Mouse (Mus musculus) MEL-GATA-1-ER (cell line): ENCODE results near the gene Prdm8.

Source experiments
- DNase-seq: peaks from one replicate; pipeline ENCODE4 v3.0.0-alpha.2; 2012; ENCODE audit warnings: low read depth; ENCODE audit errors: extremely low read depth

The Prdm8 gene

DNA sequence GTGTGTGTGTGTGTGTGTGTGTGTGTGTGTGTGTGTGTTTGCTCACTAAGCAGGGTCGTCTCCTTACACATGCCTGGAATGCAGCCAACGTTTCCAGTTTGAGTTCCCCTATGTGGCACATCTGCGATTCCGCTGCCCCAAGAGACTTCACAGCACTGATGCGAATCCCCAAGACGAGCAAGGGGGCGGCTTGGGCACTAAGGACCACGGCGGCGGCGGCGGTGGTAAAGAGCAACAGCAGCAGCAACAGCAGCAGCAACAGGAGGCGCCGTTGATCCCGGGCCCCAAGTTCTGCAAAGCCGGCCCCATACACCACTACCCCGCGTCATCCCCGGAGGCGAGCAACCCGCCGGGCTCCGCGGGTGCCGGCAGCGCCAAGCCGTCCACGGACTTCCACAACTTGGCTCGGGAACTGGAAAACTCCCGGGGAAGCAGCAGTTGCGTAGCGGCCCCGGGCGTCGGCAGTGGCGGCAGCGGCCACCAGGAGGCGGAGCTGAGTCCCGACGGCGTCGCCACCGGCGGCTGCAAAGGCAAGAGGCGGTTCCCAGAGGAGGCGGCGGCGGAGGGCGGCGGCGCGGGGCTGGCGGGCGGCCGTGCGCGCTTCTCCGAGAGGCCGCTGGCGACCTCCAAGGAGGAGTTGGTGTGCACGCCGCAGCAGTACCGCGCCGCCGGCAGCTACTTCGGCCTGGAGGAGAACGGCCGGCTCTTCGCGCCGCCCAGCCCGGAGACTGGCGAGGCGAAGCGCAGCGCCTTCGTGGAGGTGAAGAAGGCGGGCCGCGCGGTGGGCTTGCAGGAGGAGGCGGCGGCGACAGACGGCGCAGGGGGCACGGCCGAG, 18.2 kb downstream of the Prdm8 start:
- no peak for DNase-seq

DNA sequence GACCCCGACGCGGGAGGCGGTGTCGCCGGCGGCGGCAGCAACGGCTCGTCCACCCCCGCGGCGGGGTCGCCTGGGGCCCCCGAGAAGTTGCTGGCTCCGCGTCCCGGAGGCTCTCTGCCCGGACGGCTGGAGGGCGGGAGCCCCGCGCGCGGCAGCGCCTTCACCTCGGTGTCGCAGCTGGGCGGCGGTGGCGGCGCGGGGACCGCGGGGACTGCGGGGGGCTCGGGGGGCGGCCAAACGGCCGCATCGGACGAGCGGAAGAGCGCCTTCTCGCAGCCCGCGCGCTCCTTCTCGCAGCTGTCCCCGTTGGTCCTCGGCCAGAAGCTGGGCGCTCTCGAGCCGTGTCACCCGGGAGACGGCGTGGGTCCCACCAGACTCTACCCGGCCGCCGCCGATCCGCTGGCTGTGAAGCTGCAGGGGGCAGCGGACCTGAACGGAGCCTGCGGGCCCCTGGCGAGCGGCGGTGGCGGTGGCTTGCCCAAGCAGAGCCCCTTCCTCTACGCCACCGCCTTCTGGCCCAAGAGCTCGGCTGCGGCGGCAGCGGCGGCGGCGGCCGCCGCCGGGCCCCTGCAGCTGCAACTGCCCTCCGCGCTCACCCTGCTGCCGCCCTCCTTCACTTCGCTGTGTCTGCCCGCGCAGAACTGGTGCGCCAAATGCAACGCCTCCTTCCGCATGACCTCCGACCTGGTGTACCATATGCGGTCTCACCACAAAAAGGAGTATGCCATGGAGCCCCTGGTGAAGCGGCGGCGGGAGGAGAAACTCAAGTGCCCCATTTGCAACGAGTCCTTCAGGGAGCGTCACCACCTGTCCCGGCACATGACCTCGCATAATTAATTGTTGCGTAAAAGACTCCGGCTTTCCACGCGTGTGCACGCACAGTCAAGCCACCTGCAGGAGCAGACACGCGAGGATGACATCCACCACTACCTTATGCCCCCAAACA, 19.1 kb downstream of the Prdm8 start:
- DNase-seq: no peak

DNA sequence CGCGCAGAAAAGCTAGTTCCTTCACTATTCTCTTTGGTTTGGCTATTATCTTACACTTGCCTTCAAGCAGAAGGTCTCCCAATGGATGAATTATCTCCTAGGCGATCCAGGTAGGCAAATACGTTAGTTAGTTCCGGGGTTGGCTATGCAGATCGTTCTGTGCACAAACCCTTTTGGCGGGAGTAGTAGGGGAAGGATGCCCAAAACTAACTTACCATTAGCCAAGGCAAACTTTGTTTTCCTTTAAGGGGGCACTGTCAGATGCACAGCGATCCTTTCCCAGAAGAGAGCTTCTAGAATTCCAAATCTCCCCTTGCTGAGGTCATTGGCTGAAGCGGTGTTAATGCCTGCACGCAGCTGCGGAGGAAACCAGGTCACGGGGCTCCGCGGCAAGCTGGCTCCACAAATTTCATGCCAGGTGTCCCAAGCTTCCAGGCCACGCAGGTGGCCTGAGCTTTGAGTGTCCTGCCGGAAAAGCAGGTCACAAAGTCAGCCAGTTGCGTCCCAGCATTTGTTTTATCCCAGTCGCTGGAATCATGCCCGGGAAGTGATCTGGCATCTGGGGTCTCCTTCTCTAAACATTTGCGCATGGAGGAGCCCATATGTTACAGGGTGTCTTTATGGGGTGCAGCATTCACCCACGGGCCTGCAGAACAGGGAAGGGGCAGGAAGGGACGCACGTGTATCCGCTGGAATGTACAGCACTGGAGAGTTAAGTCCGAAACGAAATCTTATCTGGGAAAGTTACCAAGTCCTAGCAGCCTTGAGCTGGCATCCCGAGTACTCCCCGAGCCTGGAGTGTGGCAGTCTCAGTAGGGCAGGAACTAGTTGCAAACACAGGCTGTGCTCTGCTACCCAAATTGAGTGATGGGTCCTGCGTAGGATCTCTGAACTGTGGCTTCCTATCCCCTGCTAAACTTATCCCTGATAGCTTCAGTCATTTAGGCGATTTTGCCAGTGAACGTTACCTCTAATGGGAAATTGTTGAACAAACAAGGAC, 22.5 kb downstream of the Prdm8 start:
- no peak for DNase-seq

DNA sequence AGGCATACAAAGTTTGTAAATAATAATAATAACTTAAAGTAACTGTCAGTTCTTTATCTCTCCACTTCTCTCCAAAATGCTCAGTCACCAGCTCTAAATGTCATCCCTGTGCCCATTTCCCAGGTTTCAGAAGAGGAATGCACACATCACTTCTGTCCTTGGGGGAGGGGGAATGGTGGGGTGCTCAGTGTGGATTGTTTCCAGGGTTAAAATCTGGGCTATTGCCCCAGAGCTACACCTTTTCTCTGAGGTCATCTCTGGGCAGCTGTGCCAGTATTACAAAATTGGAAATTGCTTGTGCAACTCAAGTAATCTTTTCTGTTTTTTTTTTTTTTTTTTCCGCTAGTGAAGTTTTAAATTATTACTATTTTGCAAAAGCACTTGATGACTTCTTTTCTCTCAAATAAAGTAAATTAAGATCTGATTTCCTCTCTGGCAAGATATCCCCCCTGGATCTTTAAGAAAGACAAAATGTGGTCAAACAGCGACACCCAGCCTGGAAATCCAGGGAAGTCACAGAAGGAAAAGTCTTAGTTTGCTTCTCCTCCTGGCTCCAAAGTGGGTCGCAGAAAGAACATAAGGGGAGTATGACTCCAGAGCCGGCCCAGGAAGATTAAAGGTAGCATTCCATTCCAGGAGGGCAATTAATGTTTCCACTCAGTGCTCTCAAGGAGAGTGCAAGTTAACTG, 25.4 kb downstream of the Prdm8 start:
- DNase-seq: no peak

DNA sequence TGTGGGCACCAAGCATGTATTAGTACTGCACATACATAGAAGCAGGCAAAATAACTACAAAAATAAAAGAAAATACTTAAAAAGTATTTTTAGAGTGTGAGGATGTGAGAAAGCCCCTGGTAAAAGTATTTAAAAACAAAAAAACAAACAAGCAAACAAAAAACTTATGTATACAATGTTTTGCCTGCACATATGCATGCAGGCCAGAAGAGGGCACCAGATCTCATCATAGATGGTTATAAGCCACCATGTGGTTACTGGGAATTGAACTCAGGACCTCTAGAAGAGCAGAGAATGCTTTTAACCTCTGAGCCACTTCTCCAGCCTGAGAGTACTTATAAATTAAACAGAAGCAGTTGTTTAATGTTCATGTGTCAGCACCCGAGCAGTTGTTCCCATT, 28.0 kb downstream of the Prdm8 start:
- DNase-seq: no peak

DNA sequence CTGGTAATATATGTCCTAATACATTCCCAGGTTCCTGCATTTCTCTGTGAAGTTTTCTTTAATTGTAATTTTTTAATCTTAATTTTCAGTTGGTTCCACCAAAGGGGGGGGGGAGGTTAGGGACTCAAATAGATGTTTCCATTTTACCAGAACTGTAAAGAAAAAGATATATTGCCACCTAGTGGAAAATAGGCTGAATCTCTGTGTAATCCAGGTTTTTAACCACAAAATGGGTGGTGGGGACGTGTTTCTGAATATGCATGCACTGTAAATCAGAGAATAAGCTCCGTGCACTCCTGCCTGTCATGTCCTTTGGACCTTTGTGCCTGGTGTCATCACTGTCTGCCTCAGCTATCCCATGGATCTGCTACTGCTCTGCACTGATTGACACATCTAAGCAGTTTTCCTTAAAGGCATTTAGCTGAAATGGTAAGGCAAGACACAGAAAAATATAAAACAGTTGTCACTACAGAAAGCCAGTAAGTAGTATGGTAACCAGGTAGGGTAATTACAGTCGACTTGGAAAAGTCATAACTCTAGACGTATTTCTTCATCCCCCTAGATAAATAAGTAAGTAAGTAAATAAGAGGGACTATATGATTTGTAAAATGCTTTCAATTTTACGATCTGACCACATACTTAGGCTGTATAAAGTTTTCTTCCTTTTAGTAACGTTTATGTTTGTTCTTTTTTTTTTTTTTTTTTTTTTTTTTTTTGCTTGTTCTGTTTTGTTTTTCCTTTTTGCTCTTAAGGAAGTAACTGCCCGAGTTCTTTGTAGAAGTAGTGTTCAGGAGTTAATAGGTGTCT, 31.6 kb downstream of the Prdm8 start:
- peak; percentile 26 for DNase-seq

DNA sequence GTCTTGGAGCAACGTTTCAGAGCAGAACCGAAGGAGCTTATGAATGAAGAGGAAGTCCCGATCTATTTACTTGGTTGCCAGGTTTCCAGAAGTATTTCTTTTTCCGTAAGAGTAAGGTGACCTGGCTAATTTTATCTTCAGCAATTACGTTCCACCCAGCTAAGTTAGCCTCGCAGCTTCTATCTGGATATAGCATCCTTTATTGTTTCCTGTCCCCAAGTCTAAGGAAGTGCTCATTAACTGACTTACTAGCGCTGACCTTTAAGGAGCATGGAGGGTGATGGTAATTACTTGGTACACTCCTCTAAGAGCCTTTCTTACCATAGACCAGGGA, 32.2 kb downstream of the Prdm8 start:
- peak; percentile 43 for DNase-seq

DNA sequence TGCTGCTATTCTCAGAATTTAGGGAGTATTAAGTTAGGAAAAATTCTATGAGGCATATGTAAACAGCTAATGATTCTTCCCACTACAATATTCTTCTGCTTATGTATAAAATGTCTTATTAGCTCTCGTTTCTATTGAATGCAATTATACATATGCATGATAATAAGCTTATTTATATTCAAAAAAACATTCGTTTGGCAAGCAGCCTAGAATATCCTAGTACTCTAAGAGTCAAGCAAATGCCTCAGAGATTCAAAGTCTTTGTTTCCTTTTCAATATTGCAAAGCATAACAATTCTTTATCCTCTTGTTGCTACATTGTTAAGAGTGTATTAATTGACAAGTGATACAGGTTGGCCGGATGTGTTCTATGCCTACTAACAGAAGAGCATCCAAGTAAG, 34.6 kb downstream of the Prdm8 start:
- DNase-seq: no peak

DNA sequence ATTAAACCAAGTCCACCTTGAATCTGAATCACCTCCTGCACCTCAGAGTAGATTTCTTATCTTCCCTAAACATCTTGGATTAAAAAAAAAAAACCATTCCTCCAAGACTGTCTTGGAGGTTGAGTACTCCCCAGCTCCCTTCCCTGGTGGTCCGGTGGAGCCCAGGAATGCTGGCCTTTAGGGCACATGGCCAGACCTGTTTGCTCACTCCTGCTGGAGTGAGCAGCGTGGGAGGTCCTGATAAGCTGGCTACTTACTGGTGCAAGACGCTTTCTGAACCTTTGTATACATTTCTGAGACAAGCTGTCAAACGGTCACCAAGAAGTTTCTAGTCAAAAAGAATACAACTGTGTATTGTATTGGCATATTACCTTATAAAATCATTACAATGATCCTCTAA, 36.0 kb downstream of the Prdm8 start:
- no peak for DNase-seq

DNA sequence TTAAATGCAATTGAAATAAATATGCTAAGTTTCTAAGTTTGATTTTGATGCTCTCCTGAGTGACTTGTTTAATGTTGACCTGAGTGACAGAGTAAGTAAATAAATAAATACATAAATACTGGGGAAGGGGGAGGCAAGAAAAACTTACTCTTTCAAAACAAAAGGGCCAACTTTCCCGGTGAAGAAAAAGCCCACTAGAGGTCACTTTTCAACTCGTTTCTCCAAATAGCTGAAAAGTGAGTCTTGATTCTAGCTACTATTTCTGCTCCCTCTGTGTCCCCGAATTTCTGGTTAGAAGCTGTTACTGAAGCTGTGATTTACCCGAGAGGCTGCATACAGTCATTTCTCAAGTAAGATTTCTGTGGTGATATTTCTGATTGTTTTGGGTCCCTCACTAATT, 45.5 kb downstream of the Prdm8 start:
- DNase-seq: no peak

DNA sequence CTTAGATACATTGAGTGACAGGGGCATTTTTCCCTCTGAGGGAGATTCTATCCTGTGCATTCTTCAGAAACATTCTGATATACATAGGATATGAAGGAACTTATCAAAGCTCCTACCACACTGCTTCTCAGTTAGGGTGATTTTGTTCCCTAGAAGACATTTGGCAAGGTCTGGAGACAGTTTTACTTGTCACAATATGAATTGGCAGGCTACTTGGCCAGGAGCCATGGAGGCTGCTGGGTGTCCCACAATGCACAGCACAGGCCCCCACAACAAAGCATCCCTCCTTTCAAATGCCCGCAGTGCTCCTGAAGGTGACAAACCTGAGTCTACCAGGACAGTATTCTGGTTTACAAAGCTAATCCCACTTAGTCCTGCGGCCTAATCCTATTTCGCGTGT, 55.0 kb downstream of the Prdm8 start:
- DNase-seq: no peak

DNA sequence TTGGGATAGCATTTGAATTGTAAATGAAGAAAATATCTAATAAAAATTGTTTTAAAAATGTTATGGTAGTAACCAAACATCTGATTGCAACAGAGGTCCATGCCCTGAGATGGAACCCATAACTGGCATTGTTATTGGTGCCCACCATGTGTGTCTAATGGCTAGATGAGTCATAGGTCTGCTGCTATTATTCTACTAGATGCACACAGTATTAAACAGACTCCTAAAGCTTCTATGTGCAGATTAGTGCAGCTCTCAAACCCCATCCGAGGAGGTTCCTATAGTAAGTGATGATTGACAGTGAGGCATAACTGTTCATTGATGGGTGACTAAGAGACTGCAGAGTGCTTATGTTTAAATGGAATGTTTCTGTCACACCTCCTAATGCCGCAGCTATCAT, 59.7 kb downstream of the Prdm8 start:
- DNase-seq: no peak

DNA sequence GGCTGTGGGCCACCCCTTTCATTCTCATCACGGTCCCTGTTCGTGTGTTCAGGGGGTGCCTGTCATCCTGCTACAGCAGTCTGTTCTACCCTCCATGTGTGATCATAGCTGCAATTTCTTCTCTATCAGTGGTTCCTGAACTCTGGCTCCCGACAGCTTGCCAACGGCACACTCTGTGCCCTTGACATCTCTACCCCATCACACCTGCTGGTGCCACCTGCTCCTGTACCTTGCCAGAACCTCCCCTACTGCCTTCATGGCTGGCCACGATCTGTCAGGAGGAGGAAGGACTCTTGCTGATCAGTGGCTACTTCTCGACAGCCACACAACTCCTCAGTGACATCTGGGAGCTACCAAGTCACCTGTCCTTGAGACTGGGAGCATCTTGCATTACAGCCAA, 62.5 kb downstream of the Prdm8 start:
- DNase-seq: no peak

DNA sequence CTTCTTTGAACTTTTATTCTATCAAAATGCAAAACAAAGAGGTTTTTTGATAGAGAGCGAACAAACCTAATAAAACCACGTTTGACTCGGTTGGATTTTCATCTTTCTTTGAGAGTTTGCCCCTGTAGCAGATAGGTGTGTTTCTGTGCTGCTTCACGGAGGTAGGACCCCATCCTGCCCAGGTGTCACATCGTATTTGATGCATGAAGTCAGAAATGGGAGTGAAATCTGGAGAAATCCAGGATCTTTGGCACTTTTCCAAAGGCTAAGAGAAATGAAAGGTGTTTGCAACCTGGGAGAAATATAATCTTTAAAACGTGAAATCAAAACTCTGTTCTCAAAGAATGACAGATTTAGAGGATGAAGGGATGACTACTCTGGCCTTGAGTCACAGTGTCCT, 71.5 kb downstream of the Prdm8 start:
- no peak for DNase-seq
